Mouse (Mus musculus) intestine, embryonic 15.5 days (tissue): Measurements from ENCODE around the gene Srgap3. TPM values are rescaled to one million over a fixed set of nuclear protein-coding genes. Genes with fewer than 3 reads are reported as not detected.

Source experiments
- ATAC-seq: fragments of 200-750 bp; cut with Nextera tagmentation; 2 replicates; pipeline ENCODE4 v1.8.0; 2017; ENCODE audit warnings: moderate TSS enrichment, moderate library complexity
- H3K27ac ChIP-seq: fragments of 300-500 bp; sonication (generic); 2 replicates; pipeline ENCODE4 v1.5.1; 2015; ENCODE audit warnings: mild to moderate bottlenecking, inconsistent platforms
- H3K27me3 ChIP-seq: fragments of 300-500 bp; sonication (generic); replicated peaks from 2 replicates; pipeline ENCODE4 v1.6.1; 2015; ENCODE audit warnings: inconsistent platforms
- H3K36me3 ChIP-seq: fragments of 300-500 bp; sonication (generic); 2 replicates; pipeline ENCODE4 v1.6.1; 2015; ENCODE audit warnings: inconsistent platforms
- H3K4me1 ChIP-seq: fragments of 300-500 bp; sonication (generic); replicated peaks from 2 replicates; pipeline ENCODE4 v1.6.1; 2015; ENCODE audit warnings: inconsistent platforms
- H3K4me2 ChIP-seq: fragments of 300-500 bp; sonication (generic); replicated peaks from 2 replicates; pipeline ENCODE4 v1.6.1; 2015; ENCODE audit warnings: mild to moderate bottlenecking, inconsistent platforms
- H3K4me3 ChIP-seq: fragments of 300-500 bp; sonication (generic); replicated peaks from 2 replicates; pipeline ENCODE4 v1.5.1; 2015; ENCODE audit warnings: inconsistent platforms
- H3K9ac ChIP-seq: fragments of 300-500 bp; sonication (generic); 2 replicates; pipeline ENCODE4 v1.6.1; 2015; ENCODE audit warnings: inconsistent platforms
- H3K9me3 ChIP-seq: fragments of 300-500 bp; sonication (generic); 2 replicates; pipeline ENCODE4 v1.6.1; 2016; ENCODE audit warnings: inconsistent platforms
- WGBS: fragments of 180-500 bp; shearing (Covaris S2); methylation state at CpG from one replicate; pipeline ENCODE4 v1.1.7; 2015; 5-methylcytosine and 5-hydroxymethylcytosine counted together
- polyA plus RNA-seq: library from polyadenylated mRNA; unstranded; fragments of >200 nt; fragmentation: Nextera tagmentation; extraction: Ambion mirVana; gene quantifications from 2 replicates; pipeline ENCODE4 v1.2.1, GENCODE M21; 2015

Gene Srgap3
- polyA plus RNA-seq, 1 experiment from 2014 or later = 2.6 TPM

DNA sequence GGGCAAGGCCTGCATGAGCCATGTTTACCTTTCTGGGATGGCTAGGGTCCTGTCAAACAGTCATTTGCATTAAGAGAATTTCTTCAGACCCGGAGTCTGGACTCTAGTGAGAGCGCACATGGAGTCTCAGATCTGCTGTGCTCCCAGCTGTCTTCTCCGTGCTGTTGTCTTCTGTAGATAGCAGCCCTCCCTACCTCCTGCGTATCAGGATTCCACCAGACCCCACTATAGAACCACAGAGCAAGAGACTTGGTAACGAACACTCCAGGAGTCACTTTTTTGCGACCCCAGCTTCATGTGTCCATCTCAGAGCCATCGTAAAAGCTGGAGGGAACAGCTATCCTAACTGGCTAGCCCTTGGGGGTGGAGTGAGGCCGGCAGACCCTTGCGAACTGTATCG lies 25.1 kb upstream of the Srgap3 start:
- Histone ChIP-seq H3K4me1 (peaks cover 14% of the 10 kb centered on the region), H3K27me3 (no peaks in the 10 kb centered on the region), H3K4me2 (no peak overlapping the region), H3K27ac (no peak overlapping the region), H3K36me3 (no peaks in the 10 kb centered on the region), H3K4me3 (no peak overlapping the region), H3K9me3 (no peaks in the 10 kb centered on the region), H3K9ac (no peak overlapping the region)
- WGBS = 60% methylated on average over 10 of the region's 10 CpGs
- no peak for ATAC-seq

DNA sequence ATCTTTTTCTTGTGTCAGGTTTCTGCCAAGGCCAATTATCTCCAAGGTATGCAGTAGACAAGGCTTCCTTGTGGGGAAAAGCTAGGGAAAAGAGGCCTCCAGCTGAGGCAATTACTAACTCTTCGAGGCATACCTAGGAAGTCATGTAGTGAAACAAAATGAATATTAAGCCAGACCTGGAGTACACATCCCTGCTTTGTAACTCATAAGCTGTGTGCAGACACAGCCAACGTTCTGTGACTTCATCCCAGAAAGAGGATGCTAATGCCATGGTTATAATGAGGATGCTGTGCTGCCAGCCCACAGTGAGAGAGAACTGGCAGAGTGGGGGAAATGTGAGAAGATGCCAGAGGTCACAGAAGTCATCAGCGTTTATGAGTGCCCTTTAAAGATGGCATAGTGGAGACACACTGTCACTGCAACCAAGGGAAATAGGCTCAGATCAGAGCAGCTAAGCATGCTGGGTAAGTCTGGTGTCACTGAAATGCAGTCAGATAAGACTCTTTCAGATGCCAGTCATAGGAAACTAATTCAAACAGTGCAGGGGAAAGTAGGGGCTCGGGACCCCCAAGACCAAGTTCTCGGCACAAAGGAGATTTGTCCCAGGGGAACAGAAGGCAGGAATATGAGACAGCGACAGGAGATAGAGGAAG lies 24.2 kb upstream of the Srgap3 start:
- peaks cover 14% of the 10 kb centered on the region for H3K4me1 ChIP-seq
- H3K4me3 ChIP-seq = no peak overlapping the region
- H3K9ac ChIP-seq = no peak overlapping the region
- H3K27me3 ChIP-seq = no peaks in the 10 kb centered on the region
- no peak overlapping the region for H3K4me2 ChIP-seq
- no peaks in the 10 kb centered on the region for H3K36me3 ChIP-seq
- no peaks in the 10 kb centered on the region for H3K9me3 ChIP-seq
- ATAC-seq = no peak
- 71% methylated on average over 6 of the region's 6 CpGs for WGBS
- H3K27ac ChIP-seq = no peak overlapping the region

DNA sequence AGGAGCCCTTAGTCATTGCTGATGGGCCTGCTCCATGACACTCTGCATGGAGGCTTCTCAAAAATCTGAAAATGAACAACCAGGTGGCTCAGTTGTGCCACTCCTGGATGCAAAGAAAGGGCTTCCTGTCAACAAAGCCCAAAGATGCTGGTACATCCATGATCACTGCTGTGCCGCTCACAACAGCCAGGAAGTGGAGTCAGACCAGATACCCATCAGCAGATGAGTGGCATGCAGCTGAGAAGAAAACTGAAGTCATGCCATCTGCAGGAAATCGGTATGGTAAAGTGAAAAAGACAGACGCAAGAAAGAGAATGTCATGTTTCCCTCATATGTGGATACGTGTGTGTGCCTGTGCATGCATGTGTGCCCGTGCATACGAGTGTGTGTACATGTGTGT lies 20.3 kb upstream of the Srgap3 start:
- Histone ChIP-seq H3K4me2 (no peak overlapping the region), H3K9ac (no peak overlapping the region)
- WGBS = 86% methylated on average over 6 of the region's 6 CpGs

GRCm38 (mm10) chr6:112958360-112958759 lies 11.3 kb upstream of the Srgap3 start:
- no peak for ATAC-seq
- Histone ChIP-seq H3K4me3 (no peak overlapping the region), H3K4me2 (no peak overlapping the region), H3K9me3 (no peaks in the 10 kb centered on the region), H3K4me1 (no peaks in the 10 kb centered on the region), H3K27ac (no peak overlapping the region), H3K27me3 (no peaks in the 10 kb centered on the region), H3K9ac (no peak overlapping the region), H3K36me3 (no peaks in the 10 kb centered on the region)
- WGBS = 43% methylated on average over 6 of the region's 6 CpGs

More for the DNA sequence above, 20.3 kb upstream of the Srgap3 start:
- H3K27me3 ChIP-seq = no peaks in the 10 kb centered on the region
- H3K4me1 ChIP-seq = no peaks in the 10 kb centered on the region
- no peaks in the 10 kb centered on the region for H3K9me3 ChIP-seq
- H3K4me3 ChIP-seq = no peak overlapping the region
- no peaks in the 10 kb centered on the region for H3K36me3 ChIP-seq
- H3K27ac ChIP-seq = no peak overlapping the region
- no peak for ATAC-seq

- Histone ChIP-seq H3K36me3 (no peaks in the 10 kb centered on the region), H3K4me1 (no peaks in the 10 kb centered on the region), H3K9ac (no peak overlapping the region), H3K27me3 (no peaks in the 10 kb centered on the region), H3K9me3 (no peaks in the 10 kb centered on the region), H3K4me3 (no peak overlapping the region), H3K27ac (no peak overlapping the region), H3K4me2 (no peak overlapping the region)
- peak; percentile 36; the same call in 1 of the 2 replicates for ATAC-seq
- WGBS = 43% methylated on average over 11 of the region's 11 CpGs
These were observed 10.7 kb upstream of the Srgap3 start for GRCm38 (mm10) chr6:112957583-112958280.

DNA sequence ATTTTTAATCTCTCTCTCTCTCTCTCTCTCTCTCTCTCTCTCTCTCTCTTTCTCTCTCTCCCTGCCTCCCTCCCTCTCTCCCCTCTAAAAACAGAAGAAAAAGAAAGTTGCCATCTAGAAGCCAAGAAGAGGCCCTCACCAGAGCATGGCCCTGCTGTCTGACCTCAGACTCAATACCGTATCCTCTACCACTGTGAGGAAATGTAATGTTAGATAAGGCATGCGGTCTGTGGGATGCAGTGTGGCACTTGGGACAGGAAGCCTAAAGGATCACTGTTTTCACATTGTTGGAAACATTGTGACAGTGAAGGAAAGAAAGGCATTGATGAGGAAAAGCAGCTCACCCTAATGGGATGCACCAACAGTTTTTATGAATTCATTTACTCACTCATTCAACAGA lies 8.7 kb upstream of the Srgap3 start:
- H3K9ac ChIP-seq = no peak overlapping the region
- H3K27ac ChIP-seq = no peak overlapping the region
- no peaks in the 10 kb centered on the region for H3K27me3 ChIP-seq
- no peaks in the 10 kb centered on the region for H3K4me1 ChIP-seq
- H3K36me3 ChIP-seq = no peaks in the 10 kb centered on the region
- no peak overlapping the region for H3K4me3 ChIP-seq
- 58% methylated on average over 2 of the region's 2 CpGs for WGBS
- no peaks in the 10 kb centered on the region for H3K9me3 ChIP-seq
- no peak overlapping the region for H3K4me2 ChIP-seq
- no peak for ATAC-seq

DNA sequence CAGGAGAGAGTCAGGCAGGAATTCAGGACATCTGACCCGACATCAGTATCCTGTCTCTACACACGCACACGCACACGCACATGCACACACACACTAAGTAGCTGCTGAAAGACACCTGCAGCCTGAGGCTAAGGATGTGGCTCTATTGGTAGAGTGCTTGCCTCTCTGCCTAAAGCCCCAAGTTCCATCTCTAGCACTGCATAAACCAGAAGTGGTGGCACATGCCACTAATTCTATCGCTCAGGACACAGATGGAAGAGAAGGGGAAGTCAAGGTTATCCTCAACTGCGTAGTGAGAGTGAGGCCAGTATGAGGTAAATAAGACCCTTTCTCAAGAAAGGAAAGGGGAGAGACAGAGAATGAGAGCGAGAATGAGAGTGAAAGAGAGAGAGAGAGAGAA lies 6.8 kb upstream of the Srgap3 start:
- Histone ChIP-seq H3K27ac (no peak overlapping the region), H3K27me3 (no peaks in the 10 kb centered on the region), H3K4me2 (no peak overlapping the region), H3K4me3 (no peak overlapping the region), H3K4me1 (0 out of 2 replicates have a peak, but pooled peaks cover 3% of the 10 kb centered on the region), H3K36me3 (no peaks in the 10 kb centered on the region), H3K9ac (no peak overlapping the region), H3K9me3 (no peaks in the 10 kb centered on the region)
- ATAC-seq = no peak
- 86% methylated on average over 7 of the region's 7 CpGs for WGBS

GRCm38 (mm10) chr6:112951254-112951653 lies 4.2 kb upstream of the Srgap3 start:
- Histone ChIP-seq H3K27ac (no peak overlapping the region), H3K4me2 (no peak overlapping the region), H3K9ac (no peak overlapping the region), H3K9me3 (no peaks in the 10 kb centered on the region), H3K36me3 (no peaks in the 10 kb centered on the region), H3K4me1 (peaks cover 14% of the 10 kb centered on the region), H3K4me3 (no peak overlapping the region), H3K27me3 (no peaks in the 10 kb centered on the region)
- ATAC-seq = no peak
- 87% methylated on average over 2 of the region's 2 CpGs for WGBS

- Histone ChIP-seq H3K9ac (no peak overlapping the region), H3K27me3 (no peaks in the 10 kb centered on the region), H3K4me2 (no peak overlapping the region), H3K9me3 (no peaks in the 10 kb centered on the region), H3K4me1 (peaks cover 18% of the 10 kb centered on the region), H3K4me3 (no peak overlapping the region), H3K27ac (0 out of 2 replicates have a peak overlapping the region, but pooled peaks have one; percentile 22), H3K36me3 (no peaks in the 10 kb centered on the region)
- 30% methylated on average over 8 of the region's 8 CpGs for WGBS
- ATAC-seq = peak; percentile 18; the same call in 1 of the 2 replicates
These were observed 3.4 kb upstream of the Srgap3 start for GRCm38 (mm10) chr6:112950205-112951110.

DNA sequence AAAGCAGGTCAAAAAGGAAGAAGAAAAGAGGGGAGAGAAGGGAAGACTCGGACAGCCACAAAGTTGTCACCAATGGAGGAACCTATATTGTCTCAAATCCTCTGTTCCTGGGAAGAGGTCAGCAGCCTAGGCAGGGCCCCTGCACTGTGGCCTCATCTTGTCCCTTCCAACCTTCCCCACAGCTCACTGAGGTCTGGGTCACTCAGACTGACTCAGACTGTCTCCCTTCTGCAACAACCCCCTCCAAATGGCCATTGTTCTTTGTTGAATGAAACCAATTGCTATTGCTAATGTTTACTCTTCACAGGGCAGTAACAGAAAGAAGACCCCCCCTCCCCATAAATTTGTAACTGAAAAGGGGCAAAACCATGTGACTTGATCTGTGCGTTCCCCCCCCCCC lies 2.2 kb upstream of the Srgap3 start:
- WGBS = 69% methylated on average over 2 of the region's 2 CpGs
- H3K9me3 ChIP-seq = no peaks in the 10 kb centered on the region
- H3K4me3 ChIP-seq = no peak overlapping the region
- peaks cover 25% of the 10 kb centered on the region for H3K4me1 ChIP-seq
- no peak overlapping the region for H3K4me2 ChIP-seq
- no peak overlapping the region for H3K27ac ChIP-seq
- ATAC-seq = no peak
- no peaks in the 10 kb centered on the region for H3K36me3 ChIP-seq
- H3K9ac ChIP-seq = no peak overlapping the region
- H3K27me3 ChIP-seq = no peaks in the 10 kb centered on the region

GRCm38 (mm10) chr6:112948416-112948815 lies 1.4 kb upstream of the Srgap3 start:
- no peak for ATAC-seq
- H3K27ac ChIP-seq = no peak overlapping the region

More at GRCm38 (mm10) chr6:112948416-112948815, 1.4 kb upstream of the Srgap3 start:
- H3K9me3 ChIP-seq = no peaks in the 10 kb centered on the region
- WGBS = 82% methylated on average over 2 of the region's 2 CpGs
- H3K9ac ChIP-seq = no peak overlapping the region
- H3K4me3 ChIP-seq = no peak overlapping the region
- H3K4me2 ChIP-seq = no peak overlapping the region
- no peaks in the 10 kb centered on the region for H3K27me3 ChIP-seq
- H3K4me1 ChIP-seq = peaks cover 25% of the 10 kb centered on the region
- H3K36me3 ChIP-seq = no peaks in the 10 kb centered on the region
